Comparison of ENCODE assay signal across 8 mouse cellular contexts in the genomic region with DNA sequence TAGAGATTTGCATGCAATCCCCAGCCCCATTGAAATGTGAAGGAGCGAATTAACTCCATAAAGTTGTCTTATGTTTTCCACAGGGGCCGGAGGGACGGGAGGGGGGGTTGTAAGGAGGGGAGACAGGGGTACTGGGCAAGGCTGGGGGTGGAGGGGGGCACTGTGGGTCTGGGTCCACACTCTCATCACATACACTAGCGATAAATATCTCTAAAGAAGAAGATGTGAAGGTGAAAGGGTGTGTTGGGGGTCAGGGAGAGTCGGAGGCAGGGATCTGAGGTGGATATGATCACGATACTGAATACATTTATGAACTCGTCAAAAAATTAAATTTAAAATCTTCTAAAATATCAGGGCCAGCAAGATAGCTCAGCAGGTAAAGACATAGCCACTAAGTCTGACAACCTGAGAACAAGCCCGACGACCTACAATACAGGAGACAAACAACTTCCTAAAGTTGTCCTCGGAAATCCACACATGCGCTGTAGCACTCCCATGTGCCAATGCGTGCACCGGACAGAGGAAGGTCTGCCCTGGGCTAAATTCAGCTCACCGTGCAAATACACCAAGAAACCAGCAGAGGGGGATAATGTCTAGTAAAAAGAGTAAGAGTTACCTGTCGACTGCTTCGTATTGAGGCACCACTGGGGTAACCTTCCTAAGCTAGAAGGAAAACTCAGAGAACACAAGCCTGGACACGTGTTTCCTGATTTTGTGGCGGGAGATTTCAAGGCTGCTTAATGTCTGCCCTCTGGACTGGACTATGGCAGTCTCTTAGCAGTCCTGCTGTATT.
DNase-seq lines count a peak whose midpoint lies in the region; ATAC-seq and TF ChIP-seq lines count a peak whose summit lies in the region.

No protein-coding gene starts in this region.

- H3K4me1 ChIP-seq in G1E (ENCODE audit: insufficient read depth, low read depth, low read length) = peaks cover 3% of the 10 kb centered on the region; the same call in 1 of the 2 replicates
- no peaks in the 10 kb centered on the region for H3K4me1 ChIP-seq in forebrain, postnatal 0 days (ENCODE audit: insufficient read depth)
- no peaks in the 10 kb centered on the region for H3K4me1 ChIP-seq in lung, embryonic 15.5 days

- no peaks in the 10 kb centered on the region for H3K9me3 ChIP-seq in G1E (replicated peaks)
- no peaks in the 10 kb centered on the region for H3K9me3 ChIP-seq in forebrain, postnatal 0 days (ENCODE audit: low read length)
- no peaks in the 10 kb centered on the region for H3K9me3 ChIP-seq in lung, embryonic 15.5 days

- no peaks in the 10 kb centered on the region for H3K36me3 ChIP-seq in G1E (replicated peaks)
- no peaks in the 10 kb centered on the region for H3K36me3 ChIP-seq in forebrain, postnatal 0 days (ENCODE audit: insufficient read depth)
- no peaks in the 10 kb centered on the region for H3K36me3 ChIP-seq in lung, embryonic 15.5 days

- no peak; the same call in 1 of the 2 replicates for TF ChIP-seq CTCF in G1E (IDR thresholded peaks at IDR 0.05; ENCODE audit: low read depth, low read length)
- TF ChIP-seq CTCF in forebrain, postnatal 0 days (IDR thresholded peaks at IDR 0.05; ENCODE audit: low read depth) = peak; percentile 82

- 5% methylated on average over 18 of the region's 18 CpGs for WGBS in forebrain, postnatal 0 days
- 5% methylated on average over 18 of the region's 18 CpGs for WGBS in lung, embryonic 15.5 days

- peak; percentile 33 for DNase-seq in G1E (ENCODE audit: low spot score)
- DNase-seq in cerebellum, adult 11-12 months = peak; percentile 58
- peak; percentile 82 for DNase-seq in forebrain, postnatal 0 days
- DNase-seq in heart, postnatal 4 days = peak; percentile 88
- DNase-seq in layer of hippocampus, adult 8-10 months (ENCODE audit: low spot score in 2 of 2) = peak; percentile 40 to 58
- DNase-seq in ovary, adult 18-20 months (ENCODE audit: low spot score) = peak; percentile 72
- peak; percentile 90 for DNase-seq in thymus, postnatal 0 days (ENCODE audit: low spot score)

- no peak overlapping the region for H3K4me3 ChIP-seq in G1E (ENCODE audit: low read depth, low read length)
- H3K4me3 ChIP-seq in forebrain, postnatal 0 days (ENCODE audit: low read depth, low read length) = peak overlapping the region; percentile 6; the same call in 1 of the 2 replicates
- peak overlapping the region; percentile 38 for H3K4me3 ChIP-seq in lung, embryonic 15.5 days

- no peak overlapping the region; the same call in 1 of the 2 replicates for H3K9ac ChIP-seq in forebrain, postnatal 0 days
- peak overlapping the region; percentile 36 for H3K9ac ChIP-seq in lung, embryonic 15.5 days

- peak; percentile 73 for ATAC-seq in G1E (ENCODE audit: extremely low read depth, insufficient number of reproducible peaks, low FRiP score, poor library complexity, severe bottlenecking)
- ATAC-seq in forebrain, postnatal 0 days = peak; percentile 93
- peak; percentile 91 for ATAC-seq in lung, embryonic 15.5 days (ENCODE audit: borderline replicate concordance, extremely low read depth, low FRiP score, low TSS enrichment)

- no peak overlapping the region for H3K27ac ChIP-seq in forebrain, postnatal 0 days (ENCODE audit: low read depth, low read length)
- H3K27ac ChIP-seq in lung, embryonic 15.5 days = no peak overlapping the region

- H3K4me2 ChIP-seq in forebrain, postnatal 0 days (ENCODE audit: low read depth) = peak overlapping the region; percentile 37
- peak overlapping the region; percentile 62 for H3K4me2 ChIP-seq in lung, embryonic 15.5 days

- H3K27me3 ChIP-seq in G1E (ENCODE audit: insufficient read depth, low read length) = 0 out of 2 replicates have a peak, but pooled peaks cover 3% of the 10 kb centered on the region
- no peaks in the 10 kb centered on the region; the same call in 1 of the 2 replicates for H3K27me3 ChIP-seq in forebrain, postnatal 0 days (ENCODE audit: insufficient read depth, low read length)
- no peaks in the 10 kb centered on the region for H3K27me3 ChIP-seq in lung, embryonic 15.5 days

Comparison
In these comparisons a context has a peak if more than half of its experiments do, and no peak if none do; other contexts are left out.
1. DNase-seq: peak in every context shown above with its lines; median percentile 90 in thymus, postnatal 0 days; 88 in heart, postnatal 4 days; 82 in forebrain, postnatal 0 days; 72 in ovary, adult 18-20 months; 58 in cerebellum, adult 11-12 months; 49 in layer of hippocampus, adult 8-10 months; 33 in G1E.